Mouse (Mus musculus): ENCODE data around the gene Ube2h. TPM values are rescaled to one million over a fixed set of nuclear protein-coding genes. Genes with fewer than 3 reads are reported as not detected.

Gene Ube2h
- polyA plus RNA-seq, 1 experiment from 2014 or later = 30.2 TPM

GRCm38 (mm10) chr6:30302781-30303631 is 1.3 kb downstream of the Ube2h start:
- no peak for ATAC-seq
- Histone ChIP-seq H3K4me1 (ENCODE audit: control insufficient read depth, insufficient read depth, low read length) (peaks cover 35% of the 10 kb centered on the region), H3K27ac (ENCODE audit: low read length) (peak overlapping the region; percentile 87), H3K9ac (ENCODE audit: low read depth, low read length) (peak overlapping the region; percentile 79), H3K36me3 (ENCODE audit: control insufficient read depth, insufficient read depth, low read length) (no peaks in the 10 kb centered on the region), H3K27me3 (replicated peaks; ENCODE audit: control insufficient read depth, insufficient read depth, low read length) (no peaks in the 10 kb centered on the region), H3K9me3 (ENCODE audit: control insufficient read depth, low read length) (no peaks in the 10 kb centered on the region), H3K4me2 (ENCODE audit: low read depth, low read length) (peak overlapping the region; percentile 78), H3K4me3 (ENCODE audit: low read length) (peak overlapping the region; percentile 67)
- under 1% methylated on average over 11 of the region's 11 CpGs for WGBS

GRCm38 (mm10) chr6:30302156-30302555 is 2.2 kb downstream of the Ube2h start:
- WGBS = 13% methylated on average over 4 of the region's 4 CpGs
- no peak overlapping the region; the same call in 1 of the 2 replicates for H3K27ac ChIP-seq (ENCODE audit: low read length)

DNA sequence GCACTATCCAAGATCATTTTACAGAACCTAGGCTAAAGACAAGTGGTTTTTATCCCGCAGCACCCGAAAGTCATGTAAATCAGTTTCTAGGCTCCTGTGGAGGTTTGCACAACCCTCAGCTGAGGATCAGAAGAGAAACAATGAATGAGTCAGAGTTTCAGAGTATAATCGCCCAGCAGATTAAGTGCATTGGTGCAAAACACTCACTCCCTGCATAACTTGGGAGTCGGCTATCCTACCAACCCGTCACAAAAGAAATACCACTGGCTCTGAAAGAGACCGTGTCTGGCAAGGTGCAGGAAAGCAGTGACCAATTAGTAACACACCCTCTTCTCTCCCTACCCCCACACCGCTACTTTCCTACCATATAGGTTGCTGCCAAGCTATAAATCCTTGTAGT is 3.4 kb downstream of the Ube2h start:
- peak overlapping the region; percentile 78 for H3K4me2 ChIP-seq (ENCODE audit: low read depth, low read length)
- peaks cover 24% of the 10 kb centered on the region for H3K4me1 ChIP-seq (ENCODE audit: control insufficient read depth, insufficient read depth, low read length)
- 0 out of 2 replicates have a peak, but pooled peaks cover 3% of the 10 kb centered on the region for H3K36me3 ChIP-seq (ENCODE audit: control insufficient read depth, insufficient read depth, low read length)
- peak overlapping the region; percentile 43; the same call in 1 of the 2 replicates for H3K9ac ChIP-seq (ENCODE audit: low read depth, low read length)
- H3K27me3 ChIP-seq (replicated peaks; ENCODE audit: control insufficient read depth, insufficient read depth, low read length) = no peaks in the 10 kb centered on the region
- 15% methylated on average over 7 of the region's 7 CpGs for WGBS
- peak overlapping the region; percentile 91 for H3K27ac ChIP-seq (ENCODE audit: low read length)
- no peak for ATAC-seq
- no peaks in the 10 kb centered on the region for H3K9me3 ChIP-seq (ENCODE audit: control insufficient read depth, low read length)
- peak overlapping the region; percentile 43 for H3K4me3 ChIP-seq (ENCODE audit: low read length)

More at GRCm38 (mm10) chr6:30302156-30302555, 2.2 kb downstream of the Ube2h start:
- H3K36me3 ChIP-seq (ENCODE audit: control insufficient read depth, insufficient read depth, low read length) = 0 out of 2 replicates have a peak, but pooled peaks cover 3% of the 10 kb centered on the region
- H3K4me3 ChIP-seq (ENCODE audit: low read length) = peak overlapping the region; percentile 43
- peak overlapping the region; percentile 78 for H3K4me2 ChIP-seq (ENCODE audit: low read depth, low read length)
- peak overlapping the region; percentile 55 for H3K9ac ChIP-seq (ENCODE audit: low read depth, low read length)
- no peak for ATAC-seq
- H3K9me3 ChIP-seq (ENCODE audit: control insufficient read depth, low read length) = no peaks in the 10 kb centered on the region
- H3K27me3 ChIP-seq (replicated peaks; ENCODE audit: control insufficient read depth, insufficient read depth, low read length) = no peaks in the 10 kb centered on the region
- peaks cover 28% of the 10 kb centered on the region for H3K4me1 ChIP-seq (ENCODE audit: control insufficient read depth, insufficient read depth, low read length)

- Histone ChIP-seq H3K9me3 (ENCODE audit: control insufficient read depth, low read length) (no peaks in the 10 kb centered on the region), H3K27me3 (replicated peaks; ENCODE audit: control insufficient read depth, insufficient read depth, low read length) (no peaks in the 10 kb centered on the region), H3K36me3 (ENCODE audit: control insufficient read depth, insufficient read depth, low read length) (0 out of 2 replicates have a peak, but pooled peaks cover 3% of the 10 kb centered on the region), H3K9ac (ENCODE audit: low read depth, low read length) (peak overlapping the region; percentile 43), H3K27ac (ENCODE audit: low read length) (peak overlapping the region; percentile 91), H3K4me3 (ENCODE audit: low read length) (peak overlapping the region; percentile 43), H3K4me1 (ENCODE audit: control insufficient read depth, insufficient read depth, low read length) (peaks cover 24% of the 10 kb centered on the region), H3K4me2 (ENCODE audit: low read depth, low read length) (peak overlapping the region; percentile 78)
- 2% methylated on average over 5 of the region's 5 CpGs for WGBS
- peak; percentile 74 for ATAC-seq
Measured at GRCm38 (mm10) chr6:30300372-30300771, 4.0 kb downstream of the Ube2h start.

- H3K9me3 ChIP-seq (ENCODE audit: control insufficient read depth, low read length) = no peaks in the 10 kb centered on the region
- H3K4me3 ChIP-seq (ENCODE audit: low read length) = no peak overlapping the region
- 79% methylated on average over 5 of the region's 5 CpGs for WGBS
- H3K4me2 ChIP-seq (ENCODE audit: low read depth, low read length) = no peak overlapping the region
- peaks cover 24% of the 10 kb centered on the region for H3K4me1 ChIP-seq (ENCODE audit: control insufficient read depth, insufficient read depth, low read length)
- H3K36me3 ChIP-seq (ENCODE audit: control insufficient read depth, insufficient read depth, low read length) = 0 out of 2 replicates have a peak, but pooled peaks cover 5% of the 10 kb centered on the region
- ATAC-seq = no peak
- H3K27ac ChIP-seq (ENCODE audit: low read length) = no peak overlapping the region
- no peak overlapping the region for H3K9ac ChIP-seq (ENCODE audit: low read depth, low read length)
- H3K27me3 ChIP-seq (replicated peaks; ENCODE audit: control insufficient read depth, insufficient read depth, low read length) = no peaks in the 10 kb centered on the region
Measured at GRCm38 (mm10) chr6:30299683-30300082, 4.7 kb downstream of the Ube2h start.

DNA sequence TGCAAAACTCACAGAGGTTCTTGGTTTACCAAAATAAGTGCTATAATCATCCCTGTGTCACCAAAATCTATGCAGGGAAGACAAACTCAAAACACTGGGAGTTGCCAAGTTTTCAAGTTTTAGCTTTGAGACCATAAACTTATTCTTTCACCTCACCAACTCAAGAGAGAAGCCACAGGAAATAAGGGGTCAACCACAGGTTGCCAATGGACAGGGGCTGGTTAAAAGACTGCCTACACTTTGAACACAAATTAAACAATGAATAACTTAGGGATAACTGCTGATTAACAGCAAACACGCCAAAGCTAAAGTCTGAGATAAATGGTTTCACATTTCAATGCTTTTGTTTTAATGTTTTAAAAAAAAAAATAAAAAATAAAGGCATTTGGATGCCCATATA is 5.2 kb downstream of the Ube2h start:
- Histone ChIP-seq H3K4me1 (ENCODE audit: control insufficient read depth, insufficient read depth, low read length) (peaks cover 24% of the 10 kb centered on the region), H3K4me3 (ENCODE audit: low read length) (no peak overlapping the region), H3K4me2 (ENCODE audit: low read depth, low read length) (no peak overlapping the region), H3K36me3 (ENCODE audit: control insufficient read depth, insufficient read depth, low read length) (0 out of 2 replicates have a peak, but pooled peaks cover 5% of the 10 kb centered on the region), H3K9ac (ENCODE audit: low read depth, low read length) (no peak overlapping the region), H3K27ac (ENCODE audit: low read length) (no peak overlapping the region), H3K27me3 (replicated peaks; ENCODE audit: control insufficient read depth, insufficient read depth, low read length) (no peaks in the 10 kb centered on the region), H3K9me3 (ENCODE audit: control insufficient read depth, low read length) (no peaks in the 10 kb centered on the region)
- WGBS = 58% methylated on average over 1 of the region's 1 CpGs
- no peak for ATAC-seq

- 87% methylated on average over 2 of the region's 2 CpGs for WGBS
- H3K27ac ChIP-seq (ENCODE audit: low read length) = no peak overlapping the region
- 0 out of 2 replicates have a peak, but pooled peaks cover 5% of the 10 kb centered on the region for H3K36me3 ChIP-seq (ENCODE audit: control insufficient read depth, insufficient read depth, low read length)
- no peak overlapping the region for H3K4me2 ChIP-seq (ENCODE audit: low read depth, low read length)
- H3K9ac ChIP-seq (ENCODE audit: low read depth, low read length) = no peak overlapping the region
- no peaks in the 10 kb centered on the region for H3K9me3 ChIP-seq (ENCODE audit: control insufficient read depth, low read length)
- H3K4me1 ChIP-seq (ENCODE audit: control insufficient read depth, insufficient read depth, low read length) = no peaks in the 10 kb centered on the region
- no peak overlapping the region for H3K4me3 ChIP-seq (ENCODE audit: low read length)
- no peaks in the 10 kb centered on the region for H3K27me3 ChIP-seq (replicated peaks; ENCODE audit: control insufficient read depth, insufficient read depth, low read length)
- ATAC-seq = no peak
Measured at GRCm38 (mm10) chr6:30292579-30292978, 11.8 kb downstream of the Ube2h start.

GRCm38 (mm10) chr6:30287958-30288357 is 16.4 kb downstream of the Ube2h start:
- WGBS = 87% methylated on average over 6 of the region's 6 CpGs
- no peaks in the 10 kb centered on the region for H3K4me1 ChIP-seq (ENCODE audit: control insufficient read depth, insufficient read depth, low read length)
- no peaks in the 10 kb centered on the region for H3K9me3 ChIP-seq (ENCODE audit: control insufficient read depth, low read length)
- H3K9ac ChIP-seq (ENCODE audit: low read depth, low read length) = no peak overlapping the region
- H3K4me3 ChIP-seq (ENCODE audit: low read length) = no peak overlapping the region
- H3K27me3 ChIP-seq (replicated peaks; ENCODE audit: control insufficient read depth, insufficient read depth, low read length) = no peaks in the 10 kb centered on the region
- ATAC-seq = no peak
- no peak overlapping the region for H3K4me2 ChIP-seq (ENCODE audit: low read depth, low read length)
- H3K36me3 ChIP-seq (ENCODE audit: control insufficient read depth, insufficient read depth, low read length) = no peaks in the 10 kb centered on the region
- H3K27ac ChIP-seq (ENCODE audit: low read length) = no peak overlapping the region

GRCm38 (mm10) chr6:30286642-30287041 is 17.7 kb downstream of the Ube2h start:
- H3K9me3 ChIP-seq (ENCODE audit: control insufficient read depth, low read length) = no peaks in the 10 kb centered on the region
- no peaks in the 10 kb centered on the region for H3K4me1 ChIP-seq (ENCODE audit: control insufficient read depth, insufficient read depth, low read length)
- H3K4me2 ChIP-seq (ENCODE audit: low read depth, low read length) = no peak overlapping the region
- no peaks in the 10 kb centered on the region for H3K27me3 ChIP-seq (replicated peaks; ENCODE audit: control insufficient read depth, insufficient read depth, low read length)
- H3K36me3 ChIP-seq (ENCODE audit: control insufficient read depth, insufficient read depth, low read length) = no peaks in the 10 kb centered on the region
- H3K9ac ChIP-seq (ENCODE audit: low read depth, low read length) = no peak overlapping the region
- H3K27ac ChIP-seq (ENCODE audit: low read length) = no peak overlapping the region
- H3K4me3 ChIP-seq (ENCODE audit: low read length) = no peak overlapping the region
- no peak for ATAC-seq

Data from intestine, embryonic 16.5 days (tissue).